Mouse (Mus musculus): Measurements from ENCODE around the gene Tnpo3. TPM values are rescaled to one million over a fixed set of nuclear protein-coding genes. Genes with fewer than 3 reads are reported as not detected.
A peak's percentile ranks its signal among the peaks of the same experiment; 100 is the strongest.

The Tnpo3 gene
- total and polyA plus RNA-seq, 3 experiments = 60.5 to 140 (median 76.0) TPM

GRCm38 (mm10) chr6:29650170-29650549 lies 40.5 kb upstream of the Tnpo3 start:
- in situ Hi-C loops (cut with MboI; ENCODE audit: low pct_ligation_motif_present, low pct_unique_long_range_greater_than_20kb, low sequenced_read_pairs) (no loop called here), dilution Hi-C loops (cut with MboI; ENCODE audit: extremely low pct_ligation_motif_present, extremely low pct_unique_long_range_greater_than_20kb, low sequenced_read_pairs) (no loop called here)
- H3K4me2 ChIP-seq (ENCODE audit: insufficient read depth, low read depth, poor library complexity, severe bottlenecking) = no peak overlapping the region
- no peaks in the 10 kb centered on the region for H3K79me2 ChIP-seq (replicated peaks; ENCODE audit: control insufficient read depth, extremely low read depth, insufficient read depth, poor library complexity, severe bottlenecking)
- TF ChIP-seq USF2 (conservative IDR thresholded peaks at IDR 0.05; ENCODE audit: low read depth, low read length) (no peak), MEF2A (IDR thresholded peaks at IDR 0.05; ENCODE audit: borderline replicate concordance, low read depth, low read length) (no peak), RCOR1 (conservative IDR thresholded peaks at IDR 0.05; ENCODE audit: low read depth, low read length) (no peak), RAD21 (IDR thresholded peaks at IDR 0.05; ENCODE audit: low read depth, low read length) (no peak), SIN3A (IDR thresholded peaks at IDR 0.05; ENCODE audit: low read length) (no peak), TBP (conservative IDR thresholded peaks at IDR 0.05; ENCODE audit: low read depth, low read length) (no peak), UBTF (IDR thresholded peaks at IDR 0.05; ENCODE audit: low read depth, low read length) (no peak), E2F4 (IDR thresholded peaks at IDR 0.05; ENCODE audit: insufficient replicate concordance, low read depth, low read length) (no peak)
- no peak overlapping the region for H3K4me3 ChIP-seq (replicated peaks in 1 of 3; ENCODE audit: low read depth in 2 of 3, low read length in 2 of 3, poor library complexity in 1 of 3)
- H3K9ac ChIP-seq (ENCODE audit: insufficient read depth, low read depth) = no peak overlapping the region
- peaks cover 0 to 9% of the 10 kb centered on the region in 2 experiments; a peak in 2 of 4 replicates for H3K4me1 ChIP-seq (ENCODE audit: control insufficient read depth in 1 of 2, insufficient read depth in 2 of 2)
- peaks cover 6% of the 10 kb centered on the region for H3K27me3 ChIP-seq (replicated peaks)
- no peaks in the 10 kb centered on the region for H3K36me3 ChIP-seq (replicated peaks in 1 of 2; ENCODE audit: control insufficient read depth in 1 of 2, insufficient read depth in 1 of 2, low read length in 1 of 2)
- H3K9me3 ChIP-seq (replicated peaks; ENCODE audit: low read length) = no peaks in the 10 kb centered on the region
- no peak overlapping the region for H3K27ac ChIP-seq (ENCODE audit: insufficient read depth, low read depth)
- no peak for DNase-seq (ENCODE audit: extremely low read depth)

- no peaks in the 10 kb centered on the region for H3K9me3 ChIP-seq (replicated peaks; ENCODE audit: low read length)
- peaks cover 6% of the 10 kb centered on the region for H3K27me3 ChIP-seq (replicated peaks)
- dilution Hi-C loops (cut with MboI; ENCODE audit: extremely low pct_ligation_motif_present, extremely low pct_unique_long_range_greater_than_20kb, low sequenced_read_pairs) = no loop called here
- no peak overlapping the region for H3K27ac ChIP-seq (ENCODE audit: insufficient read depth, low read depth)
- H3K4me1 ChIP-seq (ENCODE audit: control insufficient read depth in 1 of 2, insufficient read depth in 2 of 2) = peaks cover 0 to 9% of the 10 kb centered on the region in 2 experiments; a peak in 2 of 4 replicates
- H3K79me2 ChIP-seq (replicated peaks; ENCODE audit: control insufficient read depth, extremely low read depth, insufficient read depth, poor library complexity, severe bottlenecking) = no peaks in the 10 kb centered on the region
- TF ChIP-seq USF1 (IDR thresholded peaks at IDR 0.05; ENCODE audit: low read depth, low read length) (no peak), CHD1 (IDR thresholded peaks at IDR 0.05; ENCODE audit: low read depth, low read length) (no peak), MXI1 (IDR thresholded peaks at IDR 0.05; ENCODE audit: low read depth, low read length) (no peak), ZC3H11A (IDR thresholded peaks at IDR 0.05; ENCODE audit: low read depth, low read length) (peak; percentile 39; the same call in 1 of the 2 replicates), ZNF384 (IDR thresholded peaks at IDR 0.05; ENCODE audit: low read depth, low read length) (no peak), UBTF (IDR thresholded peaks at IDR 0.05; ENCODE audit: low read depth, low read length) (no peak), SMC3 (IDR thresholded peaks at IDR 0.05; ENCODE audit: low read depth, low read length) (peak; percentile 88), JUND (conservative IDR thresholded peaks at IDR 0.05; ENCODE audit: low read depth, low read length) (no peak), CTCF (conservative IDR thresholded peaks at IDR 0.05 in 1 of 2, IDR thresholded peaks at IDR 0.05 in 1 of 2; ENCODE audit: low read depth in 2 of 2, low read length in 2 of 2) (peak; percentile 95 to 96)
- H3K4me2 ChIP-seq (ENCODE audit: insufficient read depth, low read depth, poor library complexity, severe bottlenecking) = no peak overlapping the region
- H3K4me3 ChIP-seq (replicated peaks in 1 of 3; ENCODE audit: low read depth in 2 of 3, low read length in 2 of 3, poor library complexity in 1 of 3) = no peak overlapping the region
- DNase-seq (ENCODE audit: extremely low read depth) = peak; percentile 89
- no peaks in the 10 kb centered on the region for H3K36me3 ChIP-seq (replicated peaks in 1 of 2; ENCODE audit: control insufficient read depth in 1 of 2, insufficient read depth in 1 of 2, low read length in 1 of 2)
- H3K9ac ChIP-seq (ENCODE audit: insufficient read depth, low read depth) = no peak overlapping the region
- in situ Hi-C loops (cut with MboI; ENCODE audit: low pct_ligation_motif_present, low pct_unique_long_range_greater_than_20kb, low sequenced_read_pairs) = loop anchor here (25.0 kb wide), 1 partner anchor 262 kb away; the partner anchor contains the start of genes Ccdc136 and Opn1sw
Observed at GRCm38 (mm10) chr6:29649494-29650169, 39.9 kb upstream of the Tnpo3 start.
